Mouse (Mus musculus) liver, adult 2 months (tissue): ENCODE results near the gene Gnpda2. TPM values are rescaled to one million over a fixed set of nuclear protein-coding genes. Genes with fewer than 3 reads are reported as not detected.

ENCODE experiments used
- DNase-seq: peaks from one replicate; pipeline ENCODE4 v3.0.0-alpha.2; 2011; ENCODE audit warnings: low read depth, low spot score; ENCODE audit errors: extremely low read depth
- H3K27ac ChIP-seq: fragments of 200-500 bp; replicated peaks from 2 replicates; pipeline ENCODE4 v1.5.1; 2012; ENCODE audit warnings: low read depth, mild to moderate bottlenecking, control low read depth, inconsistent platforms, low read length; ENCODE audit not compliant: insufficient read depth
- H3K27me3 ChIP-seq: fragments of 200-500 bp; 2 replicates; pipeline ENCODE4 v1.6.1; 2012; ENCODE audit warnings: mild to moderate bottlenecking, moderate library complexity, low read length, inconsistent platforms; ENCODE audit not compliant: control insufficient read depth, insufficient read depth
- H3K36me3 ChIP-seq: fragments of 200-500 bp; 2 replicates; pipeline ENCODE4 v1.6.1; 2012; ENCODE audit warnings: low read length, inconsistent platforms; ENCODE audit not compliant: control insufficient read depth, insufficient read depth
- H3K4me1 ChIP-seq: fragments of 200-500 bp; 2 replicates; pipeline ENCODE4 v1.6.1; 2011; ENCODE audit warnings: low read length; ENCODE audit not compliant: control insufficient read depth, insufficient read depth
- H3K4me3 ChIP-seq: fragments of 200-500 bp; 2 replicates; pipeline ENCODE4 v1.5.1; 2011; ENCODE audit warnings: low read depth, mild to moderate bottlenecking, control low read depth, low read length, moderate library complexity; ENCODE audit not compliant: insufficient read depth
- H3K79me2 ChIP-seq: fragments of 200-500 bp; 2 replicates; pipeline ENCODE4 v1.6.1; 2012; ENCODE audit warnings: inconsistent platforms, mild to moderate bottlenecking, low read length, moderate library complexity; ENCODE audit not compliant: control insufficient read depth, insufficient read depth
- H3K9ac ChIP-seq: fragments of 200-500 bp; 2 replicates; pipeline ENCODE4 v1.6.1; 2012; ENCODE audit warnings: low read depth, mild to moderate bottlenecking, control low read depth, inconsistent platforms, low read length
- CTCF ChIP-seq: fragments of 200-500 bp; IDR thresholded peaks from 2 replicates; pipeline ENCODE4 v1.5.1; 2011; ENCODE audit warnings: low read depth, low read length, control low read depth
- POLR2A ChIP-seq: fragments of 200-500 bp; IDR thresholded peaks from 2 replicates; pipeline ENCODE4 v1.6.1; 2011; ENCODE audit warnings: low read length, control low read depth; ENCODE audit not compliant: insufficient read depth; ENCODE audit errors: extremely low read depth
- WGBS: fragments of 180-500 bp; shearing (Covaris S2); methylation state at CpG from one replicate; pipeline ENCODE4 v1.1.7; 2018; 5-methylcytosine and 5-hydroxymethylcytosine counted together
- polyA plus RNA-seq: library from polyadenylated mRNA; depleted of rRNA; stranded (reverse); fragments of >200 nt; gene quantifications from 2 replicates; pipeline ENCODE4 v1.2.3, GENCODE M21; 2012; rRNA removed
- total RNA-seq: library from RNA; depleted of rRNA; stranded (reverse); fragments of >200 nt; gene quantifications from 2 replicates; pipeline ENCODE4 v1.2.3, GENCODE M21; 2014; rRNA removed

Gnpda2 gene
- total RNA-seq = 4.0 and 6.9 TPM in 2 replicates
- polyA plus RNA-seq = 2.6 and 3.8 TPM in 2 replicates

- peak; percentile 74 for DNase-seq
- Histone ChIP-seq H3K27ac (peak within 1 kb of the TSS; percentile 16; the same call in 1 of the 2 replicates), H3K4me1 (no peaks in the 10 kb centered on the region; the same call in 1 of the 2 replicates), H3K36me3 (peaks cover 2% of the 10 kb centered on the region), H3K9ac (peak within 1 kb of the TSS; percentile 85), H3K4me3 (peak within 1 kb of the TSS; percentile 92), H3K27me3 (no peaks in the 10 kb centered on the region), H3K79me2 (no peaks in the 10 kb centered on the region)
- WGBS = 4% methylated on average over 42 of the region's 42 CpGs
- TF ChIP-seq POLR2A (peak; percentile 52; the same call in 1 of the 2 replicates), CTCF (peak; percentile 43; the same call in 1 of the 2 replicates)
Observed at GRCm38 (mm10) chr5:69591640-69592461, at the start of gene Gnpda2. Gnpda2 (minus strand) TSS chr5:69592340.

- Histone ChIP-seq H3K79me2 (no peaks in the 10 kb centered on the region), H3K27ac (no peak overlapping the region), H3K9ac (no peak overlapping the region), H3K27me3 (no peaks in the 10 kb centered on the region), H3K4me3 (no peak overlapping the region), H3K36me3 (no peaks in the 10 kb centered on the region), H3K4me1 (no peaks in the 10 kb centered on the region)
- no peak for DNase-seq
- WGBS = 70% methylated on average over 4 of the region's 4 CpGs
- TF ChIP-seq CTCF (no peak), POLR2A (no peak)
Observed at GRCm38 (mm10) chr5:69634766-69635165, 42.6 kb upstream of the Gnpda2 start.

DNA sequence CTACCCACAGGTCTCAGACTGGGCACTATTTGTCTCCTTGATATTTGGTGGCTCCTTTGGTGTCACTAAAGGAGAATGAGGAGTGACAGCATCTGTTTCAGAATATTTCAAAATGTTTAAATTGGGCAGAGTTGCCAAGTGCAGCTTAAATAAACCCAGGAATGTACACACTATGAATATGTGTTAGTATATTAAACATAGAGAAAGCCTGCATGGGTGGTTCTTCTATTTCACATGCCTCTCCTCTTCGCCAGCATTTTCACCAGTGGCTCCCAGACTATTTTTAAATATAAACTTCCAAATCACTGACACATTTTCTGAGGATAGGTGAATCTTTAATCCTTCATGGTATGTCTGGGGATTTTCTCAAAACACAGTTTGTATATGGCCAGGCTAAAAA lies 28.8 kb upstream of the Gnpda2 start:
- Histone ChIP-seq H3K4me3 (no peak overlapping the region), H3K27ac (no peak overlapping the region), H3K4me1 (no peaks in the 10 kb centered on the region), H3K79me2 (no peaks in the 10 kb centered on the region), H3K27me3 (no peaks in the 10 kb centered on the region), H3K36me3 (no peaks in the 10 kb centered on the region), H3K9ac (no peak overlapping the region)
- 60% methylated on average over 1 of the region's 1 CpGs for WGBS
- no peak for DNase-seq
- no peak for TF ChIP-seq CTCF
- TF ChIP-seq POLR2A = no peak

- TF ChIP-seq CTCF (no peak), POLR2A (no peak)
- Histone ChIP-seq H3K9ac (no peak overlapping the region), H3K27me3 (no peaks in the 10 kb centered on the region), H3K4me3 (no peak overlapping the region), H3K27ac (no peak overlapping the region), H3K36me3 (no peaks in the 10 kb centered on the region), H3K4me1 (no peaks in the 10 kb centered on the region), H3K79me2 (no peaks in the 10 kb centered on the region)
- 17% methylated on average over 4 of the region's 4 CpGs for whole genome bisulfite sequencing
- DNase-seq = peak; percentile 20
Observed at GRCm38 (mm10) chr5:69613209-69613796, 21.2 kb upstream of the Gnpda2 start.

DNA sequence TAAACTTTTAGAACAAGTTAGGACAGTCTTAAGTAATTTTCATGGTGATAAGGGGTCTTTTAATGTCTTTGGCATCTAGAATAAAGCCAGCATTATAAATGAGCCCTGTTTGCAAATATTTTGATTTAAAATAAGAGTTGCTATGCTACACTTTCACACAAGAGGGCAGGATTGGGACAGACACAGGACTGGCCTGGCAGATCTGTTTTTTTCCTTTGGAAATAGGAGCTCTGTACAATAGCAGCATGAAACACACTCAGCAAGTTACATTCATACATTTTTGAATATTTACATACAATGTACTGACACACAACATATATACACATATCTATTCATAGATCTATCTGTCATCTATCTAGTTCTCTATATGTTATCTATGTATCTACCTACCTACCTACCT lies 8.9 kb upstream of the Gnpda2 start:
- peak; percentile 6 for DNase-seq
- Histone ChIP-seq H3K27ac (no peak overlapping the region), H3K79me2 (no peaks in the 10 kb centered on the region), H3K4me1 (no peaks in the 10 kb centered on the region), H3K36me3 (no peaks in the 10 kb centered on the region), H3K27me3 (no peaks in the 10 kb centered on the region), H3K9ac (no peak overlapping the region), H3K4me3 (no peak overlapping the region)
- TF ChIP-seq POLR2A (no peak), CTCF (no peak)
